In the genomic region with DNA sequence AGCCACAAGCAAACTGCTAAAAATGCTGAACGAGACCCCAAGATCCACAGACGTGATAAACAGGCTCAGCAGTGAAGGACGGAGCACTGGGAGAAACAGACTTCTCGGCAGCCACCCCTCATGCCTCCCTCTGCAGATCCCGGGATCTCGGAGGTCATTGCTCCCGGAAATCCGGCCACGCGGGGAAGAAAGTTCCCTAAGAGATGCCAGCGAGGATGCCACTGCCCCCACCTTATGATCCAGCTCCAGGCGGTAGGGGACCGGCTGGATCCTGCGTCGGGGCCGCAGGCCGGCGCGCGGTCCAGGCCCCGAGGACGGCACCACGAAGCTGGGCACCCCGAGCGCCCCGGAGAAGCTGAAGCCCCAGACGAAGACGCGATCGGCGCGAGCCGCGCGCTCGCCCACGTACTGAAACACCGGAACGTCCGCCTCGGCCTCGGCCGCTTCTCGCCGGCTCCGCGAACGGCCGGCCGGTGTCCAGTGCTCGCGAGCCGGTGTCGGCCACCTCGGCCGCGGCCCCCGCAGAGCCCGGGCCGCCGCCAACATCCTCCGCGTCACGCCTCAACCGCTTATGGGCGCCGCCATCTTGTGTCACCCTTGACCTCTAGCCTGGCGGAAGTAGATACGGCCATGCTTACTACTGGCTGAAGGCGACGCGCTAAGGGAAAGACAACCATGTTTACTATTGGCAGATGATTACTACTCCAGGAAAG, we compare ENCODE assay signal across 8 mouse cellular contexts. TPM values are rescaled to one million over a fixed set of nuclear protein-coding genes. Genes with fewer than 3 reads are reported as not detected.
A peak's percentile ranks its signal among the peaks of the same experiment; 100 is the strongest.
DNase-seq lines count a peak whose midpoint lies in the region; ATAC-seq lines count a peak whose summit lies in the region.

A gene (minus strand): TSS at position 606 of the 713 bp plus-strand sequence.

- peak; percentile 89 for ATAC-seq in hindbrain, embryonic 14.5 days (ENCODE audit: low FRiP score)

- peak within 1 kb of the TSS; percentile 81 for H3K4me3 ChIP-seq in hindbrain, embryonic 14.5 days (replicated peaks; ENCODE audit: low read length)

- H3K9me3 ChIP-seq in hindbrain, embryonic 14.5 days (ENCODE audit: control insufficient read depth, low read length): no peaks in the 10 kb centered on the region

- H3K4me2 ChIP-seq in hindbrain, embryonic 14.5 days (replicated peaks): peak within 1 kb of the TSS; percentile 79

- peak within 1 kb of the TSS; percentile 60 for H3K9ac ChIP-seq in hindbrain, embryonic 14.5 days

- DNase-seq in NIH3T3 (ENCODE audit: low read depth): peak; percentile 94
- DNase-seq in cerebellum, postnatal 14 days: peak; percentile 89
- peak; percentile 64 to 71 for DNase-seq in frontal cortex, postnatal 25 days (ENCODE audit: low spot score in 2 of 2)
- peak; percentile 89 for DNase-seq in hindbrain, embryonic 14.5 days (ENCODE audit: low spot score)
- peak; percentile 81 to 85 for DNase-seq in layer of hippocampus, postnatal 36 days
- DNase-seq in lung, postnatal 36 days: peak; percentile 92
- DNase-seq in retina, postnatal 1 day: peak; percentile 95
- peak; percentile 74 to 76 for DNase-seq in urinary bladder, adult 18-20 months (ENCODE audit: low spot score in 2 of 2)

- H3K36me3 ChIP-seq in hindbrain, embryonic 14.5 days (replicated peaks; ENCODE audit: control insufficient read depth, insufficient read depth): no peaks in the 10 kb centered on the region

- no peaks in the 10 kb centered on the region for H3K27me3 ChIP-seq in hindbrain, embryonic 14.5 days (ENCODE audit: control insufficient read depth, insufficient read depth, low read length)

- peaks cover 7% of the 10 kb centered on the region for H3K4me1 ChIP-seq in hindbrain, embryonic 14.5 days (replicated peaks; ENCODE audit: control insufficient read depth, insufficient read depth, low read length)

- under 1% methylated on average over 72 of the region's 72 CpGs for WGBS in hindbrain, embryonic 14.5 days

- H3K27ac ChIP-seq in hindbrain, embryonic 14.5 days: peak within 1 kb of the TSS; percentile 53

RNA-seq across cellular contexts. Expression of the gene that starts here (rescaled TPM):
- 16.6 and 17.5 TPM in 2 replicates for polyA plus RNA-seq in hindbrain, embryonic 14.5 days (2014; fragmentation: Nextera tagmentation; extraction: Ambion mirVana)
- total RNA-seq in layer of hippocampus, postnatal 36 days (2021): 10 to 100 TPM; 14.5 to 15.9 TPM

Comparison
In these comparisons a context has a peak if more than half of its experiments do, and no peak if none do; other contexts are left out.
1. Peak in every context shown above with its lines: DNase-seq, ATAC-seq, H3K4me3 ChIP-seq and H3K27ac ChIP-seq.